Mouse (Mus musculus) liver, adult 2 months (tissue): ENCODE measurements around the gene Kcng3.

Experiments used
- CTCF ChIP-seq: fragments of 200-500 bp; IDR thresholded peaks from 2 replicates; pipeline ENCODE4 v1.5.1; 2011; ENCODE audit warnings: low read depth, low read length, control low read depth
- POLR2A ChIP-seq: fragments of 200-500 bp; IDR thresholded peaks from 2 replicates; pipeline ENCODE4 v1.6.1; 2011; ENCODE audit warnings: low read length, control low read depth; ENCODE audit not compliant: insufficient read depth; ENCODE audit errors: extremely low read depth

GRCm38 (mm10) chr17:83548501-83549233, 83.0 kb downstream of the Kcng3 start:
- TF ChIP-seq POLR2A (no peak), CTCF (peak; percentile 21; the same call in 1 of the 2 replicates)
